Mouse (Mus musculus): ENCODE results near the gene Fam174b.

The Fam174b gene

GRCm38 (mm10) chr7:73749339-73749738 lies 9.2 kb downstream of the Fam174b start:
- in situ Hi-C loops (cut with MboI) = no loop called here

- in situ Hi-C loops (cut with MboI) = no loop called here
Measured at GRCm38 (mm10) chr7:73749983-73750382, 9.9 kb downstream of the Fam174b start.

- in situ Hi-C loops (cut with MboI) = no loop called here
Measured at GRCm38 (mm10) chr7:73753598-73753997, 13.5 kb downstream of the Fam174b start.

GRCm38 (mm10) chr7:73755377-73756110 lies 15.4 kb downstream of the Fam174b start:
- in situ Hi-C loops (cut with MboI) = no loop called here

GRCm38 (mm10) chr7:73761691-73762189 lies 21.6 kb downstream of the Fam174b start:
- in situ Hi-C loops (cut with MboI) = no loop called here

- in situ Hi-C loops (cut with MboI) = no loop called here
Measured at GRCm38 (mm10) chr7:73764679-73765078, 24.6 kb downstream of the Fam174b start.

- in situ Hi-C loops (cut with MboI) = no loop called here
Measured at GRCm38 (mm10) chr7:73765186-73765903, 25.2 kb downstream of the Fam174b start.

- in situ Hi-C loops (cut with MboI) = no loop called here
Measured at GRCm38 (mm10) chr7:73769224-73769623, 29.1 kb downstream of the Fam174b start.

- in situ Hi-C loops (cut with MboI) = no loop called here
Measured at GRCm38 (mm10) chr7:73771384-73772274, 31.5 kb downstream of the Fam174b start.

- in situ Hi-C loops (cut with MboI) = no loop called here
Measured at GRCm38 (mm10) chr7:73772275-73772765, 32.2 kb downstream of the Fam174b start.

- in situ Hi-C loops (cut with MboI) = no loop called here
Measured at GRCm38 (mm10) chr7:73774781-73775180, 34.7 kb downstream of the Fam174b start.

- in situ Hi-C loops (cut with MboI) = no loop called here
Measured at GRCm38 (mm10) chr7:73777777-73778176, 37.7 kb downstream of the Fam174b start.

- in situ Hi-C loops (cut with MboI) = no loop called here
Measured at GRCm38 (mm10) chr7:73784736-73785428, 44.8 kb downstream of the Fam174b start.

GRCm38 (mm10) chr7:73785815-73786214 lies 45.7 kb downstream of the Fam174b start:
- in situ Hi-C loops (cut with MboI) = no loop called here

GRCm38 (mm10) chr7:73787513-73787912 lies 47.4 kb downstream of the Fam174b start:
- in situ Hi-C loops (cut with MboI) = no loop called here

- in situ Hi-C loops (cut with MboI) = no loop called here
Measured at GRCm38 (mm10) chr7:73791096-73791495, 51.0 kb downstream of the Fam174b start.

GRCm38 (mm10) chr7:73792155-73792554 lies 52.1 kb downstream of the Fam174b start:
- in situ Hi-C loops (cut with MboI) = no loop called here

GRCm38 (mm10) chr7:73792641-73793040 lies 52.5 kb downstream of the Fam174b start:
- in situ Hi-C loops (cut with MboI) = no loop called here

- in situ Hi-C loops (cut with MboI) = no loop called here
Measured at GRCm38 (mm10) chr7:73809261-73809660, 69.2 kb downstream of the Fam174b start.

- in situ Hi-C loops (cut with MboI) = no loop called here
Measured at GRCm38 (mm10) chr7:73811439-73811838, 71.3 kb downstream of the Fam174b start.

GRCm38 (mm10) chr7:73812176-73812575 lies 72.1 kb downstream of the Fam174b start:
- in situ Hi-C loops (cut with MboI) = no loop called here
